Mouse (Mus musculus) heart, embryonic 16.5 days (tissue): ENCODE data around the gene Pdhb. TPM values are rescaled to one million over a fixed set of nuclear protein-coding genes. Genes with fewer than 3 reads are reported as not detected.

Experiments
- ATAC-seq: fragments of 200-750 bp; cut with Nextera tagmentation; replicated peaks from 2 replicates; pipeline ENCODE4 v1.8.0; 2017; ENCODE audit warnings: moderate number of reproducible peaks; ENCODE audit not compliant: insufficient read depth, low FRiP score; ENCODE audit errors: extremely low read depth
- H3K27ac ChIP-seq: fragments of 300-500 bp; sonication (generic); 2 replicates; pipeline ENCODE4 v1.5.1; 2014; ENCODE audit warnings: mild to moderate bottlenecking, low read length, control low read depth, moderate library complexity
- H3K27me3 ChIP-seq: fragments of 300-500 bp; sonication (generic); 2 replicates; pipeline ENCODE4 v1.6.1; 2014; ENCODE audit warnings: low read length, mixed read lengths; ENCODE audit not compliant: control insufficient read depth, insufficient read depth
- H3K36me3 ChIP-seq: fragments of 300-500 bp; sonication (generic); 2 replicates; pipeline ENCODE4 v1.6.1; 2014; ENCODE audit not compliant: control insufficient read depth, insufficient read depth
- H3K4me1 ChIP-seq: fragments of 300-500 bp; sonication (generic); 2 replicates; pipeline ENCODE4 v1.6.1; 2014; ENCODE audit warnings: low read length, mixed read lengths; ENCODE audit not compliant: control insufficient read depth, insufficient read depth
- H3K4me2 ChIP-seq: fragments of 300-500 bp; sonication (generic); 2 replicates; pipeline ENCODE4 v1.6.1; 2014; ENCODE audit warnings: low read depth, mild to moderate bottlenecking, control low read depth, low read length
- H3K4me3 ChIP-seq: fragments of 300-500 bp; sonication (generic); 2 replicates; pipeline ENCODE4 v1.5.1; 2014; ENCODE audit warnings: mild to moderate bottlenecking, control low read depth, low read length
- H3K9ac ChIP-seq: fragments of 300-500 bp; sonication (generic); 2 replicates; pipeline ENCODE4 v1.6.1; 2014; ENCODE audit warnings: low read length, control low read depth
- H3K9me3 ChIP-seq: fragments of 300-500 bp; sonication (generic); replicated peaks from 2 replicates; pipeline ENCODE4 v1.6.1; 2016; ENCODE audit warnings: low read length; ENCODE audit not compliant: control insufficient read depth
- WGBS: fragments of 180-500 bp; shearing (Covaris S2); extraction: QIAGEN DNeasy Blood & Tissue Kit; methylation state at CpG from one replicate; pipeline ENCODE4 v1.1.7; 2014; 5-methylcytosine and 5-hydroxymethylcytosine counted together
- polyA plus RNA-seq: library from polyadenylated mRNA; unstranded; fragments of >200 nt; fragmentation: Nextera tagmentation; extraction: Ambion mirVana; gene quantifications from 2 replicates; pipeline ENCODE4 v1.2.1, GENCODE M21; 2015

The Pdhb gene
- polyA plus RNA-seq, 1 experiment from 2014 or later, result 733 TPM

DNA sequence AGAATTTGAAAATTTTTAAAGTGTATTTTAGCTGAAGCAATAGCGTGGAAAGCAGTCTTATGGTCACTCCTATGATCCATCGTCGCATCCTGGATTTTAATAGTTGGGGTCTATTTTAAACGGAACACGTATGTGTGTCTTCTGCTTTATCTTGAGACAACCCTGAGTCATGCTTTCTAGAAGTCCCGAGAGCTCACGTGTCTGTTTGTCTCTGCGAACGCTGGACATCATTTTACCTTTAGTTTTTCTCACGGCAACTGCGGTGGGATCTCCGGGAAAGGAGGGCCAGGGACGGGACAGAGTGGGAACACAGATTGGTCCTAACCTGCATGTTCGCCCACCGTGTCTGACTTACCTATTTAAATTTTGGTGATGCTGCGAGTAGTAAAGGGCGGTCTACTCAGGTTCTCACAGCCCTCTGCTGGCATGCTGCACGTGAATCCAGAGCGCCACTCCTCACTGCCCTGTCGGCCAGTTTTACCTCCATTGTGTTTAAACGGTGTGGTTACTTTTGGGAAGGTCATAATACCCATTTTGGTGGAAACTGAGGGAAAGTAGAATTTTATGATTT lies 42.5 kb upstream of the Pdhb start:
- Histone ChIP-seq H3K4me3 (peak overlapping the region; percentile 83), H3K27me3 (no peaks in the 10 kb centered on the region), H3K9me3 (no peaks in the 10 kb centered on the region), H3K9ac (peak overlapping the region; percentile 94), H3K36me3 (no peaks in the 10 kb centered on the region), H3K4me2 (peak overlapping the region; percentile 86), H3K4me1 (peaks cover 17% of the 10 kb centered on the region), H3K27ac (no peak overlapping the region)
- 25% methylated on average over 21 of the region's 21 CpGs for WGBS
- no peak for ATAC-seq

DNA sequence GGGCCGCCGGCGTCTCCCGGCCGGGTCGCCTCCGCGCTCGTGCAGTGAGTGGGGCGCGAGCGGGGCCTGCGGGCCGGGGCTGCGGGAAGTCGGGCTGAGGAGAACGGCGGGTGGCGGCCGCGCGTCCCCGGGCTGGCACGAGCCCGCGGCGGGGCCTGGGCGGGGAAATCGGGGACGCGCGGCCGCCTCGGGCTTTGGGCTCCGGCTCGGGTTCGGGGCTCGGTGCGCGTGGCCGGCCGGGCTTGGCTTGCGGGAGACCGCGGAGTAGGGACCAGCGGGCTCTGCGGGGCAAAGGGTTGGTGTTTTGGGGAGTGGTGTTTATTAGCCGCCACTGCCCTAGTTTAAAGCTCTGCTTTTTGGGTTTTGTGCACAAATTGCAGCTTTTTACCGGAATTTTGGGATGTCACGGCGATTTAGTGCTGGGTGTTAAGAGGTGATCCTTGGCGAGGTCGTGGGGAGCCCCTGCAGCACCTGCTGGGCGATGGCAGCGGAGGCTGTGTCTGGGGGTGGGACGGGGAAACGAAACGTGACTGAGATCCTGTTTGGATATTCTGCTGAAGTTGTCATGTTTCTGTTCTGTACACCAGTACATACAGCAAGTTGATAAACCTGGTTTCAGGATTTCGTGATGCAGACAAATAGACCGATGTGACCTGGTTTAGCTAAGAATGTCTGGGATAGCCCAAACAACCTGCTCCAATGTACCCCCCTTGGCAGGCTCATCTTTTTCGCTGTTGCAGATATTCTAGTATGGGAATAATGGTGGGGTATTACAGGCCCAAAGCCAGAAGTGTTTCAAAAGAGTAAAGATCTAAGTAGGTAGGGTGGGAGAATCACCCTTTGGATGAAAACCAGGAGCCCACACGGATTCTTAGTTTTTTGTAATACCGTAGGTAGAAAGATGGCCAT lies 41.7 kb upstream of the Pdhb start:
- Histone ChIP-seq H3K4me1 (peaks cover 17% of the 10 kb centered on the region), H3K9me3 (no peaks in the 10 kb centered on the region), H3K9ac (peak overlapping the region; percentile 94), H3K4me3 (peak overlapping the region; percentile 83), H3K4me2 (peak overlapping the region; percentile 86), H3K27ac (peak overlapping the region; percentile 95), H3K36me3 (no peaks in the 10 kb centered on the region), H3K27me3 (no peaks in the 10 kb centered on the region)
- ATAC-seq, result peak; percentile 77
- 2% methylated on average over 61 of the region's 63 CpGs for WGBS

DNA sequence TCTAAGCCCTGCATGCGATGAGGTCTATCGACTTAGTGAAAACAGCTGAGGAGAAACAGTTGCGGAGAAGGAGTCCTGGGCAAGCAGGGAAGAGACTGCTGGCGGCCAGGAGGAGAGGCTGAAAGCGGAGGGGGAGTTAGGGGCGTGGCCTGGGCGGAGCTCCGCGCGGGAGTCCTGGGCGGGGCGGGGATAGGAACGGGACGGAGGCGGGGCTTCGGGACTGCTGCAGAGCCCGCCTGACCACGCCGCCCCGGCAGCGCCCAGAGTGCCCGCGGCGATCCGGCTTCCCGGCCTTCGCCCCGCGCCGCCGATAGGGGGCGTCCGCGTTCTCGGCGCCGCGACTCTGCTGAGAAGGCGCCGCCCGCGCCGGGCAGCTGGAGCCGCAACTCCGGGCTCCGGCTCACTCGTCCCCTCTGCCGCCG lies 41.0 kb upstream of the Pdhb start, which contains the start of gene Kctd6:
Gene Kctd6, plus strand, starts transcription at position 338 of the 422 bp plus-strand sequence.
- Histone ChIP-seq H3K4me3 (peak within 1 kb of the TSS; percentile 83), H3K9ac (peak within 1 kb of the TSS; percentile 94)
- WGBS, result under 1% methylated on average over 41 of the region's 49 CpGs

DNA sequence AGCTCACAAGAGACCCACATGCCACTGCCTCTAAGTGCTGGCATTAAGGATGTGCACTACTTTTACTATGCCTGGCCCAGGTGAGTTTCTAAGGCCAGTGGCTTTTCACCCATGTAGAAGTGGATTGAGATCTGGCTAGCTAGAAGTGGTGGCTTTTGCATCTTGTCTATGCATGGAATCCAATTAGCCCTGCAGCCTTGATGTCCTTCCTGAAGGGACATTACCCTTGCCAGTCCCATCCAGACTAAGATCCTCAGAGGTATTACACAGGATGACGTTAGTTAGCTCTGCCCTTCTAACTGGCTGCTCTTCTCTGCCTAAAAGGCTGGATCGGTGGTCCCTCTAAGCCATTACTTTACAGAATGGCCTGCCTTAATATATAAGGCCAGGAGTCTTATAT lies 40.2 kb upstream of the Pdhb start:
- H3K27me3 ChIP-seq, result no peaks in the 10 kb centered on the region
- H3K4me1 ChIP-seq, result peaks cover 19% of the 10 kb centered on the region
- H3K4me2 ChIP-seq, result no peak overlapping the region
- H3K9me3 ChIP-seq, result no peaks in the 10 kb centered on the region
- H3K27ac ChIP-seq, result no peak overlapping the region
- no peak overlapping the region for H3K9ac ChIP-seq
- no peak overlapping the region for H3K4me3 ChIP-seq
- WGBS, result 85% methylated on average over 2 of the region's 2 CpGs
- no peak for ATAC-seq
- no peaks in the 10 kb centered on the region for H3K36me3 ChIP-seq

More for the DNA sequence above, 41.0 kb upstream of the Pdhb start, which contains the start of gene Kctd6:
- Histone ChIP-seq H3K9me3 (no peaks in the 10 kb centered on the region), H3K4me2 (peak within 1 kb of the TSS; percentile 86), H3K27me3 (no peaks in the 10 kb centered on the region), H3K4me1 (peaks cover 19% of the 10 kb centered on the region), H3K36me3 (no peaks in the 10 kb centered on the region), H3K27ac (peak within 1 kb of the TSS; percentile 95)
- peak; percentile 99 for ATAC-seq

- WGBS, result 91% methylated on average over 2 of the region's 2 CpGs
- Histone ChIP-seq H3K36me3 (no peaks in the 10 kb centered on the region), H3K9ac (no peak overlapping the region), H3K27me3 (no peaks in the 10 kb centered on the region), H3K9me3 (no peaks in the 10 kb centered on the region), H3K4me1 (peaks cover 8% of the 10 kb centered on the region), H3K27ac (no peak overlapping the region), H3K4me2 (no peak overlapping the region), H3K4me3 (no peak overlapping the region)
- ATAC-seq, result no peak
These were observed 37.1 kb upstream of the Pdhb start for GRCm38 (mm10) chr14:8209896-8210295.

- no peak overlapping the region for H3K27ac ChIP-seq
These were observed 36.1 kb upstream of the Pdhb start for GRCm38 (mm10) chr14:8208876-8209275.

GRCm38 (mm10) chr14:8207543-8207942 lies 34.7 kb upstream of the Pdhb start:
- WGBS, result 78% methylated on average over 5 of the region's 5 CpGs
- Histone ChIP-seq H3K36me3 (no peaks in the 10 kb centered on the region), H3K9me3 (no peaks in the 10 kb centered on the region), H3K4me2 (no peak overlapping the region), H3K9ac (no peak overlapping the region), H3K27me3 (no peaks in the 10 kb centered on the region), H3K4me3 (no peak overlapping the region), H3K4me1 (peaks cover 7% of the 10 kb centered on the region), H3K27ac (no peak overlapping the region)
- no peak for ATAC-seq

More at GRCm38 (mm10) chr14:8208876-8209275, 36.1 kb upstream of the Pdhb start:
- Histone ChIP-seq H3K27me3 (no peaks in the 10 kb centered on the region), H3K9ac (no peak overlapping the region), H3K4me3 (no peak overlapping the region), H3K36me3 (no peaks in the 10 kb centered on the region), H3K4me2 (no peak overlapping the region), H3K4me1 (peaks cover 7% of the 10 kb centered on the region), H3K9me3 (no peaks in the 10 kb centered on the region)
- 43% methylated on average over 3 of the region's 3 CpGs for WGBS
- ATAC-seq, result no peak

DNA sequence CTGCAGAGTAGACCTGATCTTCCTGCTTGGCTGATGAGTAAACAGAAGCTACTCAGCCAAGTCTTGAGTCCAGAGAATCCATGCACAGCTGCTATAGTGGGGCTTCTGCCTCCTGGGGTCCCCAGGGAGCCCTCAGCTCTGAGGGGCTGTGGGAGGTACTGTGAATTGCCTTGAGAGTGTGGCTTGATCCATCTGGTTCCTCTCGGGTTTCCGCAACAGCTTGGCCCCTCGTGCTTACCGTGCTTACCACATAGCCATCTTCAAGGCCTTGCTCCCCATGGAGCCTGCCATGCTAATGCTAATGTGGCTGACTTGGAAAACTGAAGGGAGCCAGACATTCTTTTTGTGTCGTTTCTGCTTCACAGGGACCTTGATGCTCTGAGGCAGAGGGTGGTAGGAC lies 34.3 kb upstream of the Pdhb start:
- no peak overlapping the region for H3K4me3 ChIP-seq
- H3K4me2 ChIP-seq, result no peak overlapping the region
- no peaks in the 10 kb centered on the region for H3K27me3 ChIP-seq
- no peak overlapping the region for H3K9ac ChIP-seq
- H3K36me3 ChIP-seq, result no peaks in the 10 kb centered on the region
- ATAC-seq, result no peak
- no peaks in the 10 kb centered on the region for H3K9me3 ChIP-seq
- peaks cover 7% of the 10 kb centered on the region for H3K4me1 ChIP-seq
- 52% methylated on average over 5 of the region's 5 CpGs for WGBS
- no peak overlapping the region for H3K27ac ChIP-seq
